Mouse (Mus musculus): Measurements from ENCODE around the gene Sort1. TPM values are rescaled to one million over a fixed set of nuclear protein-coding genes. Genes with fewer than 3 reads are reported as not detected.
"Not testable (repeated sequence)": the region's sequence is repeated elsewhere in the genome, so short reads cannot be mapped to it uniquely, and the experiment has no call there.

Gene Sort1
- polyA plus RNA-seq, 1 experiment = 94.4 TPM

DNA sequence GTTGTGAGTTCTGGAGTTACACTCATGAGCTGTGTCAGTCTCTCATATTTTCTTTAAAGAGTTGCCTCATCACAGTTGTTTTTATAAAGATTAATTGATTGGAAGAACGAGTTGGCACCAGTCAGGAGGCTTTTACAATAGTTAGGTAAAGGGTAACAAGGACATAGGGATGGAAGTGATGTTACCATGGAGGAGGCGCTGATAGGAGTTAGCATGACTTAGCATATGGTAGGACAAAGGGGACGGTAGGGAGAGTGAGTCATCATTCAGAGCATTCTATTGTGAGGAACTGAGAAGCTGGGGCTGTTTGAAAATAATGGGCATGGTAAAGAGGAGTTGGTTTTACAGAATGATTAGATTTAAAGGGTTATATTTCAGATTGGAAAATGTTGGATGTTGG, 24.6 kb upstream of the Sort1 start:
- DNase-seq = no peak
- 42% methylated on average over 3 of the region's 3 CpGs for WGBS
- TF ChIP-seq POLR2A (IDR thresholded peaks at IDR 0.05; ENCODE audit: borderline replicate concordance, insufficient read depth, low read length) (no peak), CTCF (IDR thresholded peaks at IDR 0.05; ENCODE audit: borderline replicate concordance, insufficient read depth, low read depth, low read length) (no peak)
- no peaks in the 10 kb centered on the region for H3K27me3 ChIP-seq (ENCODE audit: control insufficient read depth, insufficient read depth, low read length)
- H3K27ac ChIP-seq (ENCODE audit: insufficient read depth, low read length) = no peak overlapping the region
- H3K4me3 ChIP-seq (replicated peaks; ENCODE audit: insufficient read depth, low read depth, low read length) = no peak overlapping the region
- peaks cover 6% of the 10 kb centered on the region for H3K4me1 ChIP-seq (ENCODE audit: control insufficient read depth, insufficient read depth, low read length)

DNA sequence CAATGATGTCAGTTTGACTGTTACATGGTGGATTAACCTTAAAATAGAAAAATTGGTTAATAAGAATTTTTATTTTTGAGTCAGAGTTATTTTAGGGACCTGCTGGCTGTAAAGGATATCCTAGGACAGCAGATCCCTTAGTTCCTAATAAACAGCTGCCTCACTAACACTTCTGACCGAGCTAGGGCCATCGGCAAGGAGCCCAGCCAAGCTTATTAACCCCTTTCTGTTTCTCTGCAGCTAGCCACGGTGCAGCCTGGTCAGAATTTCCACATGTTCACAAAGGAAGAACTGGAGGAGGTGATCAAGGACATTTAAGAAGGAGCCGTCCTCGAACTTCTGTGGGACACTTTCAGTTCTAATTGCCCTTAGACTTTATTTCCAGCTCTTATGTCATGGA, 4.4 kb upstream of the Sort1 start:
- not testable (repeated sequence) for DNase-seq; H3K27me3 ChIP-seq (ENCODE audit: control insufficient read depth, insufficient read depth, low read length); H3K4me1 ChIP-seq (ENCODE audit: control insufficient read depth, insufficient read depth, low read length); H3K27ac ChIP-seq (ENCODE audit: insufficient read depth, low read length); H3K4me3 ChIP-seq (replicated peaks; ENCODE audit: insufficient read depth, low read depth, low read length)
- 58% methylated on average over 5 of the region's 5 CpGs for WGBS

GRCm38 (mm10) chr3:108282401-108283240, 1.3 kb upstream of the Sort1 start:
- Histone ChIP-seq H3K27ac (ENCODE audit: insufficient read depth, low read length) (no peak overlapping the region), H3K4me1 (ENCODE audit: control insufficient read depth, insufficient read depth, low read length) (peaks cover 3% of the 10 kb centered on the region; the same call in 1 of the 2 replicates), H3K4me3 (replicated peaks; ENCODE audit: insufficient read depth, low read depth, low read length) (no peak overlapping the region), H3K27me3 (ENCODE audit: control insufficient read depth, insufficient read depth, low read length) (no peaks in the 10 kb centered on the region)
- TF ChIP-seq CTCF (IDR thresholded peaks at IDR 0.05; ENCODE audit: borderline replicate concordance, insufficient read depth, low read depth, low read length) (peak; percentile 42; the same call in 1 of the 2 replicates), POLR2A (IDR thresholded peaks at IDR 0.05; ENCODE audit: borderline replicate concordance, insufficient read depth, low read length) (no peak)
- peak in 1 of 2 experiments; percentile 50 for DNase-seq
- WGBS = 23% methylated on average over 12 of the region's 12 CpGs

GRCm38 (mm10) chr3:108283241-108283561, 681 bp upstream of the Sort1 start:
- H3K4me1 ChIP-seq (ENCODE audit: control insufficient read depth, insufficient read depth, low read length) = peaks cover 8% of the 10 kb centered on the region
- 6% methylated on average over 6 of the region's 6 CpGs for WGBS
- no peak for TF ChIP-seq CTCF (IDR thresholded peaks at IDR 0.05; ENCODE audit: borderline replicate concordance, insufficient read depth, low read depth, low read length)
- no peak for TF ChIP-seq POLR2A (IDR thresholded peaks at IDR 0.05; ENCODE audit: borderline replicate concordance, insufficient read depth, low read length)
- H3K27me3 ChIP-seq (ENCODE audit: control insufficient read depth, insufficient read depth, low read length) = no peaks in the 10 kb centered on the region
- H3K27ac ChIP-seq (ENCODE audit: insufficient read depth, low read length) = peak overlapping the region; percentile 22; the same call in 1 of the 2 replicates
- no peak for DNase-seq
- H3K4me3 ChIP-seq (replicated peaks; ENCODE audit: insufficient read depth, low read depth, low read length) = peak overlapping the region; percentile 84

DNA sequence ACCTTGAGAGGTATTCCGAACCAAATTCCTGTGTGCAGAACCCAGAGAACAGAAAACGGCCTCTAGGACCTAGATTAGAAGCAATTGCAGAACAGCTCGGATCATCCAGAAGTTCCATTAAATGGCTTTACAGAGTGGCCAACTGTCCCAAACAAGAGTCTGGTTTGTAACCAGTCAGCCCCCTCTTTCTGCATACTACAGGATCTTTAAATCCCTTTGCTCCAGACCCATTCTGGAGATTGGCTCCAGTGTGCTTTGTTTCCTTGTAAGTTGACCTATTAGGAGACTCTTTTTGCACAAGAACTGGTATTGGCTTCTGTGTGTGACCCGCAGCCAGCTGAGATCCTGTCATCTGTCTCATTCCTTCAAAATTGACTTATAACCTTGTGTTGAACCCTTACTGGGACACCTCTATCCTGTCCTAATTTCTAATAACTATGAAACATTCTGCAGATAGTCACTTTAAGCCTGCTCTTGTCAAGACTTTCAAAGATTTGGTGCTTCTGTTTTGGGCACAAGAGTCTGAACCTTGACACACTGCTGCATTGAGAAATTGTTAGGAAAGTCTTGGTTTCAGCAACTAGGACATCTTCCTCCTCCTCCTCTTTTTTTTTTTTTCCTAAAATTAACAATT, 1.3 kb downstream of the Sort1 start:
- WGBS = 57% methylated on average over 4 of the region's 4 CpGs
- DNase-seq = no peak
- no peak overlapping the region; the same call in 1 of the 2 replicates for H3K27ac ChIP-seq (ENCODE audit: insufficient read depth, low read length)
- H3K4me1 ChIP-seq (ENCODE audit: control insufficient read depth, insufficient read depth, low read length) = peaks cover 16% of the 10 kb centered on the region
- no peaks in the 10 kb centered on the region for H3K27me3 ChIP-seq (ENCODE audit: control insufficient read depth, insufficient read depth, low read length)
- H3K4me3 ChIP-seq (replicated peaks; ENCODE audit: insufficient read depth, low read depth, low read length) = peak overlapping the region; percentile 84
- TF ChIP-seq POLR2A (IDR thresholded peaks at IDR 0.05; ENCODE audit: borderline replicate concordance, insufficient read depth, low read length) (no peak), CTCF (IDR thresholded peaks at IDR 0.05; ENCODE audit: borderline replicate concordance, insufficient read depth, low read depth, low read length) (no peak)

- H3K27me3 ChIP-seq (ENCODE audit: control insufficient read depth, insufficient read depth, low read length) = no peaks in the 10 kb centered on the region
- TF ChIP-seq CTCF (IDR thresholded peaks at IDR 0.05; ENCODE audit: borderline replicate concordance, insufficient read depth, low read depth, low read length) (no peak), POLR2A (IDR thresholded peaks at IDR 0.05; ENCODE audit: borderline replicate concordance, insufficient read depth, low read length) (no peak)
- 83% methylated on average over 14 of the region's 14 CpGs for WGBS
- peaks cover 18% of the 10 kb centered on the region for H3K4me1 ChIP-seq (ENCODE audit: control insufficient read depth, insufficient read depth, low read length)
- H3K27ac ChIP-seq (ENCODE audit: insufficient read depth, low read length) = no peak overlapping the region
- no peak overlapping the region for H3K4me3 ChIP-seq (replicated peaks; ENCODE audit: insufficient read depth, low read depth, low read length)
- DNase-seq = no peak
Observed at GRCm38 (mm10) chr3:108286671-108287439, 3.0 kb downstream of the Sort1 start.

DNA sequence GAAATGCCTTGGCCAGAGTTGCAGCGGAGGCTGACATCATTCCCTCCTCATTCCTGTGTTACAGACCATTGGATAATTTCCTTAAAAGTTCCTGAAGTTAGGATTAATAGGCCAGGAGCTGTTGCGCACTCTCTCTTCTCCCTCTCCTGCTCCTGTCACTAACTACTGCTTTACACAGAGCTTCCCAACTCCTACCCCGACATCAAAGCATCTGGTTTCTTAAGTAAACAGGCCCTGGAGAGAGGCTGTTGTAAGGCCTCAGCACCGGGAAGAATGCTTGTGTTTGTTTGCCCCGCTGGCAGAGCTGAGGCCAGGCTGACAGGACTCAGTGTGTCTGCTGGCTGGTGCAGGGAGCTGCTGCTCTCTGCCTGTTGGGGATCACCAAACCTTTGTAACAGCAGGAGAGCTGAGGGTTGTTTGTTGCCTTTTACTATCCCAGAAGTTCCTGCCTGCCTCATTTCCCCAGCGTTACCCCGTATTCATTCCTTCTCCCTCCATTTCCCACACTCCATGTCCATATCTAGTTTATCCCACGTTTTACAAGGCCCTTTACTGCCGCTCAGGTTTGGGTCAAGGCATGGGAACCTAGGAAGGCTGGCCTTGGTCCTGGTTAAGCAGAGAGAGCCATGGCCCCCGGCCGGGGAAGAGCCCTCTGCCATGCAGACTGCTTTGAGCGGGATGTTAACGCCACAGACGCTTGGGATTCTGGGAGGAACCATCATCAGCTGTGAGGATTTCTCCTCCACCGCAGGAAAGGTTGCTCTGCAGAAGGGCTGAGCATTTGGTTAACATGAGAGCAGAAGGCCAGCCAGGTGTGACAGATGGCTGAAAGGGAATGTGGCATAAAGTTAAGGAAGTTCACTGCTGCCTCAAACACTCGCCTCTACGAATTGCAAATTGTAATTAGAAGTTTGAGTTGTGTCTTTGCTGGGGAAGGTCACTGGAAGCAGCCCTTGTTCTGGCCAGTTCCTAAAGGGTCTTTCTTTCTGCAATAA, 4.2 kb downstream of the Sort1 start:
- H3K27me3 ChIP-seq (ENCODE audit: control insufficient read depth, insufficient read depth, low read length) = no peaks in the 10 kb centered on the region
- peaks cover 18% of the 10 kb centered on the region for H3K4me1 ChIP-seq (ENCODE audit: control insufficient read depth, insufficient read depth, low read length)
- peak; percentile 42 for DNase-seq
- TF ChIP-seq CTCF (IDR thresholded peaks at IDR 0.05; ENCODE audit: borderline replicate concordance, insufficient read depth, low read depth, low read length) = no peak
- no peak for TF ChIP-seq POLR2A (IDR thresholded peaks at IDR 0.05; ENCODE audit: borderline replicate concordance, insufficient read depth, low read length)
- no peak overlapping the region for H3K4me3 ChIP-seq (replicated peaks; ENCODE audit: insufficient read depth, low read depth, low read length)
- H3K27ac ChIP-seq (ENCODE audit: insufficient read depth, low read length) = peak overlapping the region; percentile 47; the same call in 1 of the 2 replicates
- WGBS = 35% methylated on average over 17 of the region's 17 CpGs

Data from cerebellum, adult 2 months (tissue).